Mouse (Mus musculus) embryonic facial prominence, embryonic 10.5 days (tissue): Measurements from ENCODE around the gene H2-Ab1. TPM values are rescaled to one million over a fixed set of nuclear protein-coding genes. Genes with fewer than 3 reads are reported as not detected.

ENCODE experiments used
- DNase-seq: peaks from one replicate; pipeline ENCODE4 v3.0.0-alpha.2; 2017; ENCODE audit warnings: low spot score
- H3K27ac ChIP-seq: fragments of 300-500 bp; sonication (generic); replicated peaks from 2 replicates; pipeline ENCODE4 v1.5.1; 2016; ENCODE audit warnings: mild to moderate bottlenecking
- H3K27me3 ChIP-seq: fragments of 300-500 bp; sonication (generic); replicated peaks from 2 replicates; pipeline ENCODE4 v1.6.1; 2016; ENCODE audit warnings: low read depth, mild to moderate bottlenecking; ENCODE audit not compliant: poor library complexity, severe bottlenecking
- H3K36me3 ChIP-seq: fragments of 300-500 bp; sonication (generic); replicated peaks from 2 replicates; pipeline ENCODE4 v1.6.1; 2016; ENCODE audit warnings: mild to moderate bottlenecking, moderate library complexity
- H3K4me1 ChIP-seq: fragments of 300-500 bp; sonication (generic); 2 replicates; pipeline ENCODE4 v1.6.1; 2016
- H3K4me3 ChIP-seq: fragments of 300-500 bp; sonication (generic); 2 replicates; pipeline ENCODE4 v1.5.1; 2016; ENCODE audit warnings: mild to moderate bottlenecking, moderate library complexity
- H3K9me3 ChIP-seq: fragments of 300-500 bp; sonication (generic); 2 replicates; pipeline ENCODE4 v1.6.1; 2016; ENCODE audit warnings: mild to moderate bottlenecking
- whole genome bisulfite sequencing: fragments of 180-500 bp; shearing (Covaris S2); methylation state at CpG from one replicate; pipeline ENCODE4 v1.1.7; 2016; 5-methylcytosine and 5-hydroxymethylcytosine counted together
- polyA plus RNA-seq: library from polyadenylated mRNA; unstranded; fragments of >200 nt; fragmentation: Nextera tagmentation; extraction: Ambion mirVana; gene quantifications from 2 replicates; pipeline ENCODE4 v1.2.1, GENCODE M21; 2016

The H2-Ab1 gene
- polyA plus RNA-seq, 1 experiment from 2014 or later: 5.5 TPM

- Histone ChIP-seq H3K27ac (no peak overlapping the region), H3K4me3 (no peak overlapping the region), H3K27me3 (peaks cover 5% of the 10 kb centered on the region; the same call in 1 of the 2 replicates), H3K4me1 (0 out of 2 replicates have a peak, but pooled peaks cover 2% of the 10 kb centered on the region), H3K36me3 (no peaks in the 10 kb centered on the region), H3K9me3 (no peaks in the 10 kb centered on the region)
- peak; percentile 84 for DNase-seq
- 14% methylated on average over 8 of the region's 8 CpGs for WGBS
Measured at GRCm38 (mm10) chr17:34291609-34292008, 34.1 kb downstream of the H2-Ab1 start.

- H3K36me3 ChIP-seq: no peaks in the 10 kb centered on the region
- H3K27me3 ChIP-seq: peaks cover 10% of the 10 kb centered on the region; the same call in 1 of the 2 replicates
- H3K4me1 ChIP-seq: 0 out of 2 replicates have a peak, but pooled peaks cover 2% of the 10 kb centered on the region
- H3K27ac ChIP-seq: no peak overlapping the region
- DNase-seq: no peak
- H3K4me3 ChIP-seq: no peak overlapping the region
- WGBS: 85% methylated on average over 4 of the region's 4 CpGs
- H3K9me3 ChIP-seq: no peaks in the 10 kb centered on the region
Measured at GRCm38 (mm10) chr17:34292570-34292969, 35.1 kb downstream of the H2-Ab1 start.

GRCm38 (mm10) chr17:34293533-34293932, 36.0 kb downstream of the H2-Ab1 start:
- no peak for DNase-seq
- H3K27me3 ChIP-seq: peaks cover 10% of the 10 kb centered on the region; the same call in 1 of the 2 replicates
- H3K9me3 ChIP-seq: no peaks in the 10 kb centered on the region
- H3K36me3 ChIP-seq: no peaks in the 10 kb centered on the region
- no peak overlapping the region for H3K27ac ChIP-seq
- no peak overlapping the region for H3K4me3 ChIP-seq
- 66% methylated on average over 2 of the region's 2 CpGs for WGBS
- H3K4me1 ChIP-seq: 0 out of 2 replicates have a peak, but pooled peaks cover 2% of the 10 kb centered on the region

- WGBS: 73% methylated on average over 4 of the region's 4 CpGs
- no peak overlapping the region for H3K27ac ChIP-seq
- H3K36me3 ChIP-seq: no peaks in the 10 kb centered on the region
- H3K27me3 ChIP-seq: peaks cover 10% of the 10 kb centered on the region; the same call in 1 of the 2 replicates
- no peaks in the 10 kb centered on the region for H3K9me3 ChIP-seq
- H3K4me1 ChIP-seq: 0 out of 2 replicates have a peak, but pooled peaks cover 2% of the 10 kb centered on the region
- no peak for DNase-seq
- no peak overlapping the region for H3K4me3 ChIP-seq
Measured at GRCm38 (mm10) chr17:34294249-34294648, 36.8 kb downstream of the H2-Ab1 start.

- no peaks in the 10 kb centered on the region for H3K9me3 ChIP-seq
- H3K4me3 ChIP-seq: no peak overlapping the region
- H3K27ac ChIP-seq: no peak overlapping the region
- H3K4me1 ChIP-seq: 0 out of 2 replicates have a peak, but pooled peaks cover 2% of the 10 kb centered on the region
- H3K36me3 ChIP-seq: no peaks in the 10 kb centered on the region
- peaks cover 10% of the 10 kb centered on the region; the same call in 1 of the 2 replicates for H3K27me3 ChIP-seq
- no peak for DNase-seq
Measured at GRCm38 (mm10) chr17:34295307-34295706, 37.8 kb downstream of the H2-Ab1 start.

GRCm38 (mm10) chr17:34295891-34296794, 38.7 kb downstream of the H2-Ab1 start:
- Histone ChIP-seq H3K9me3 (no peaks in the 10 kb centered on the region), H3K4me1 (0 out of 2 replicates have a peak, but pooled peaks cover 2% of the 10 kb centered on the region), H3K36me3 (no peaks in the 10 kb centered on the region), H3K27ac (no peak overlapping the region), H3K4me3 (peak overlapping the region; percentile 52), H3K27me3 (peaks cover 10% of the 10 kb centered on the region; the same call in 1 of the 2 replicates)
- DNase-seq: peak; percentile 32
- 24% methylated on average over 23 of the region's 23 CpGs for WGBS

GRCm38 (mm10) chr17:34299356-34299755, 41.9 kb downstream of the H2-Ab1 start:
- WGBS: 62% methylated on average over 3 of the region's 3 CpGs
- peaks cover 10% of the 10 kb centered on the region; the same call in 1 of the 2 replicates for H3K27me3 ChIP-seq
- no peak overlapping the region for H3K27ac ChIP-seq
- H3K4me3 ChIP-seq: no peak overlapping the region
- H3K36me3 ChIP-seq: no peaks in the 10 kb centered on the region
- H3K4me1 ChIP-seq: 0 out of 2 replicates have a peak, but pooled peaks cover 2% of the 10 kb centered on the region
- no peaks in the 10 kb centered on the region for H3K9me3 ChIP-seq
- DNase-seq: no peak

GRCm38 (mm10) chr17:34300071-34300470, 42.6 kb downstream of the H2-Ab1 start:
- Histone ChIP-seq H3K9me3 (no peaks in the 10 kb centered on the region), H3K4me3 (no peak overlapping the region), H3K36me3 (no peaks in the 10 kb centered on the region), H3K27ac (no peak overlapping the region), H3K4me1 (0 out of 2 replicates have a peak, but pooled peaks cover 2% of the 10 kb centered on the region), H3K27me3 (peaks cover 9% of the 10 kb centered on the region; the same call in 1 of the 2 replicates)
- WGBS: 91% methylated on average over 8 of the region's 8 CpGs
- DNase-seq: no peak

GRCm38 (mm10) chr17:34300691-34301566, 43.4 kb downstream of the H2-Ab1 start:
- DNase-seq: no peak
- WGBS: 78% methylated on average over 23 of the region's 23 CpGs

GRCm38 (mm10) chr17:34301670-34302190, 44.2 kb downstream of the H2-Ab1 start:
- DNase-seq: no peak
- WGBS: 84% methylated on average over 4 of the region's 4 CpGs
- no peaks in the 10 kb centered on the region for H3K4me1 ChIP-seq

More at GRCm38 (mm10) chr17:34300691-34301566, 43.4 kb downstream of the H2-Ab1 start:
- no peak overlapping the region for H3K27ac ChIP-seq
- H3K4me3 ChIP-seq: no peak overlapping the region
- peaks cover 6% of the 10 kb centered on the region; the same call in 1 of the 2 replicates for H3K27me3 ChIP-seq
- H3K4me1 ChIP-seq: 0 out of 2 replicates have a peak, but pooled peaks cover 2% of the 10 kb centered on the region
- no peaks in the 10 kb centered on the region for H3K9me3 ChIP-seq
- no peaks in the 10 kb centered on the region for H3K36me3 ChIP-seq

GRCm38 (mm10) chr17:34303789-34304188, 46.3 kb downstream of the H2-Ab1 start:
- no peak overlapping the region for H3K27ac ChIP-seq
- WGBS: 81% methylated on average over 2 of the region's 2 CpGs
- no peaks in the 10 kb centered on the region for H3K9me3 ChIP-seq

More at GRCm38 (mm10) chr17:34301670-34302190, 44.2 kb downstream of the H2-Ab1 start:
- Histone ChIP-seq H3K36me3 (no peaks in the 10 kb centered on the region), H3K4me3 (no peak overlapping the region), H3K27ac (no peak overlapping the region), H3K9me3 (no peaks in the 10 kb centered on the region), H3K27me3 (peaks cover 4% of the 10 kb centered on the region; the same call in 1 of the 2 replicates)

GRCm38 (mm10) chr17:34304751-34305150, 47.3 kb downstream of the H2-Ab1 start:
- peaks cover 7% of the 10 kb centered on the region for H3K4me1 ChIP-seq
- H3K4me3 ChIP-seq: no peak overlapping the region
- H3K9me3 ChIP-seq: no peaks in the 10 kb centered on the region
- H3K27ac ChIP-seq: no peak overlapping the region
- no peaks in the 10 kb centered on the region for H3K36me3 ChIP-seq
- peak; percentile 28 for DNase-seq
- peaks cover 11% of the 10 kb centered on the region for H3K27me3 ChIP-seq
- 26% methylated on average over 4 of the region's 4 CpGs for WGBS

More at GRCm38 (mm10) chr17:34303789-34304188, 46.3 kb downstream of the H2-Ab1 start:
- no peak for DNase-seq
- H3K36me3 ChIP-seq: no peaks in the 10 kb centered on the region
- peaks cover 6% of the 10 kb centered on the region for H3K27me3 ChIP-seq
- no peaks in the 10 kb centered on the region for H3K4me1 ChIP-seq
- H3K4me3 ChIP-seq: no peak overlapping the region
